Mouse (Mus musculus): ENCODE measurements around the gene Xrn2. TPM values are rescaled to one million over a fixed set of nuclear protein-coding genes. Genes with fewer than 3 reads are reported as not detected.
A peak's percentile ranks its signal among the peaks of the same experiment; 100 is the strongest.

The Xrn2 gene
- polyA plus RNA-seq, 1 experiment from 2014 or later = 62.3 TPM

- TF ChIP-seq EP300 (IDR thresholded peaks at IDR 0.05) = no peak
- no peak for TF ChIP-seq CTCF (IDR thresholded peaks at IDR 0.05)
- H3K9ac ChIP-seq (replicated peaks; ENCODE audit: low read depth) = no peak overlapping the region
- H3K27ac ChIP-seq (ENCODE audit: low read length) = no peak overlapping the region
- ATAC-seq (no peak), DNase-seq (ENCODE audit: low spot score) (no peak)
- H3K27me3 ChIP-seq (replicated peaks; ENCODE audit: insufficient read depth, low read length) = no peaks in the 10 kb centered on the region
- H3K9me3 ChIP-seq (ENCODE audit: low read length) = no peaks in the 10 kb centered on the region
- no peak overlapping the region for H3K4me2 ChIP-seq (replicated peaks; ENCODE audit: low read depth, low read length)
- H3K36me3 ChIP-seq (ENCODE audit: insufficient read depth, low read length) = no peaks in the 10 kb centered on the region
- H3K4me1 ChIP-seq (ENCODE audit: insufficient read depth, low read depth, low read length) = no peaks in the 10 kb centered on the region
- H3K4me3 ChIP-seq (ENCODE audit: low read depth, low read length) = no peak overlapping the region
Measured at GRCm38 (mm10) chr2:146986429-146986828, 26.4 kb upstream of the Xrn2 start.

GRCm38 (mm10) chr2:147007265-147007664 lies 5.5 kb upstream of the Xrn2 start:
- no peak for ATAC-seq
- DNase-seq (ENCODE audit: low spot score) = no peak
- H3K27me3 ChIP-seq (replicated peaks; ENCODE audit: insufficient read depth, low read length) = no peaks in the 10 kb centered on the region
- H3K36me3 ChIP-seq (ENCODE audit: insufficient read depth, low read length) = no peaks in the 10 kb centered on the region
- TF ChIP-seq EP300 (IDR thresholded peaks at IDR 0.05) (no peak), CTCF (IDR thresholded peaks at IDR 0.05) (no peak)
- H3K4me2 ChIP-seq (replicated peaks; ENCODE audit: low read depth, low read length) = no peak overlapping the region
- H3K4me1 ChIP-seq (ENCODE audit: insufficient read depth, low read depth, low read length) = peaks cover 6% of the 10 kb centered on the region; the same call in 1 of the 2 replicates
- no peak overlapping the region for H3K27ac ChIP-seq (ENCODE audit: low read length)
- no peaks in the 10 kb centered on the region for H3K9me3 ChIP-seq (ENCODE audit: low read length)
- WGBS = 80% methylated on average over 2 of the region's 2 CpGs
- H3K4me3 ChIP-seq (ENCODE audit: low read depth, low read length) = no peak overlapping the region
- H3K9ac ChIP-seq (replicated peaks; ENCODE audit: low read depth) = no peak overlapping the region

GRCm38 (mm10) chr2:147009084-147009483 lies 3.7 kb upstream of the Xrn2 start:
- TF ChIP-seq EP300 (IDR thresholded peaks at IDR 0.05) (peak; percentile 79), CTCF (IDR thresholded peaks at IDR 0.05) (no peak)
- Histone ChIP-seq H3K27ac (ENCODE audit: low read length) (no peak overlapping the region), H3K4me2 (replicated peaks; ENCODE audit: low read depth, low read length) (no peak overlapping the region), H3K4me3 (ENCODE audit: low read depth, low read length) (no peak overlapping the region), H3K27me3 (replicated peaks; ENCODE audit: insufficient read depth, low read length) (no peaks in the 10 kb centered on the region), H3K9ac (replicated peaks; ENCODE audit: low read depth) (no peak overlapping the region), H3K4me1 (ENCODE audit: insufficient read depth, low read depth, low read length) (peaks cover 6% of the 10 kb centered on the region; the same call in 1 of the 2 replicates), H3K9me3 (ENCODE audit: low read length) (no peaks in the 10 kb centered on the region), H3K36me3 (ENCODE audit: insufficient read depth, low read length) (no peaks in the 10 kb centered on the region)
- peak; percentile 80 for DNase-seq (ENCODE audit: low spot score)
- ATAC-seq = no peak

DNA sequence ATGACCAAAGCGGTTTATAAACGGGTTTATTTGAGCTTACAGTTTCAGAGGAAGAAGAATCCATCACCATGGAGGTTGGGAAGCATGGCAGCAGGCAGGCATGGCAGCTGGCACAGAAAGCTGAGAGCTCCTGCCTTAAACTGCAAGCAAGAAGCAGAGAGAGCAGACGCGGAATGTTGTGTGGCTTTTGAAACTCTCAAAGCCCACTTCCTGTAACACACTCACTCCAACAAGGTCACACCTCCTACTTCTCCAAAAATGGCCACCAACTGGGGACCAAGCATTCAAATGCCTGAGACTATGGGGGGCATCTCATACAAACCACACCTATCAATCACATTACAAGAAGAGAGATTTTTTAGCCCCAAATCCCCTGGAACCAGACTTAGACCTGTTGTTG lies 2.7 kb upstream of the Xrn2 start:
- H3K9me3 ChIP-seq (ENCODE audit: low read length) = no peaks in the 10 kb centered on the region
- H3K27ac ChIP-seq (ENCODE audit: low read length) = no peak overlapping the region
- H3K9ac ChIP-seq (replicated peaks; ENCODE audit: low read depth) = no peak overlapping the region
- no peaks in the 10 kb centered on the region for H3K27me3 ChIP-seq (replicated peaks; ENCODE audit: insufficient read depth, low read length)
- no peak for ATAC-seq
- peak; percentile 20 for DNase-seq (ENCODE audit: low spot score)
- no peak overlapping the region for H3K4me3 ChIP-seq (ENCODE audit: low read depth, low read length)
- peaks cover 7% of the 10 kb centered on the region; the same call in 1 of the 2 replicates for H3K4me1 ChIP-seq (ENCODE audit: insufficient read depth, low read depth, low read length)
- H3K36me3 ChIP-seq (ENCODE audit: insufficient read depth, low read length) = no peaks in the 10 kb centered on the region
- 80% methylated on average over 4 of the region's 4 CpGs for WGBS
- TF ChIP-seq EP300 (IDR thresholded peaks at IDR 0.05) (no peak), CTCF (IDR thresholded peaks at IDR 0.05) (no peak)
- H3K4me2 ChIP-seq (replicated peaks; ENCODE audit: low read depth, low read length) = no peak overlapping the region

DNA sequence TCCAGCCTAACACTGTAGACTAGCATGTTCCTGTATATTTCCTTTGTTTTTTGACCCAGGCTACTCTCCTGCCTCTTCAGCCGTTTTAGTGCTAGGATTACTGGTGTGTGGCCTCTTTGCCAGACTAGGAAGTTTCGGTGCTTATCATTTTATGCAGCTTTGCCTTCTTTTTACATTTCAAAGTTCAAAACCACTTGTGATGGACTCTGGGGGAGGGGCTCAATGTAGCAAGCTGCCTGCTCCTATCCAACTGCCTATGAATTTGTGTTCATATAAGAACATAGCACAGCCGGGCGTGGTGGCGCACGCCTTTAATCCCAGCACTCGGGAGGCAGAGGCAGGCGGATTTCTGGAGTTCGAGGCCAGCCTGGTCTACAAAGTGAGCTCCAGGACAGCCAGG lies 1.8 kb upstream of the Xrn2 start:
- Histone ChIP-seq H3K4me1 (ENCODE audit: insufficient read depth, low read depth, low read length) (peaks cover 9% of the 10 kb centered on the region; the same call in 1 of the 2 replicates), H3K27ac (ENCODE audit: low read length) (no peak overlapping the region), H3K4me2 (replicated peaks; ENCODE audit: low read depth, low read length) (no peak overlapping the region), H3K9ac (replicated peaks; ENCODE audit: low read depth) (no peak overlapping the region), H3K36me3 (ENCODE audit: insufficient read depth, low read length) (no peaks in the 10 kb centered on the region), H3K4me3 (ENCODE audit: low read depth, low read length) (no peak overlapping the region), H3K9me3 (ENCODE audit: low read length) (no peaks in the 10 kb centered on the region), H3K27me3 (replicated peaks; ENCODE audit: insufficient read depth, low read length) (no peaks in the 10 kb centered on the region)
- DNase-seq (ENCODE audit: low spot score) (no peak), ATAC-seq (no peak)
- TF ChIP-seq EP300 (IDR thresholded peaks at IDR 0.05) (no peak), CTCF (IDR thresholded peaks at IDR 0.05) (no peak)
- WGBS = 95% methylated on average over 9 of the region's 9 CpGs

GRCm38 (mm10) chr2:147011474-147012140 lies 1.2 kb upstream of the Xrn2 start:
- Histone ChIP-seq H3K9ac (replicated peaks; ENCODE audit: low read depth) (no peak overlapping the region), H3K4me1 (ENCODE audit: insufficient read depth, low read depth, low read length) (peaks cover 9% of the 10 kb centered on the region; the same call in 1 of the 2 replicates), H3K4me2 (replicated peaks; ENCODE audit: low read depth, low read length) (peak overlapping the region; percentile 74), H3K9me3 (ENCODE audit: low read length) (no peaks in the 10 kb centered on the region), H3K27ac (ENCODE audit: low read length) (peak overlapping the region; percentile 95), H3K36me3 (ENCODE audit: insufficient read depth, low read length) (no peaks in the 10 kb centered on the region), H3K4me3 (ENCODE audit: low read depth, low read length) (peak overlapping the region; percentile 91), H3K27me3 (replicated peaks; ENCODE audit: insufficient read depth, low read length) (no peaks in the 10 kb centered on the region)
- ATAC-seq (no peak), DNase-seq (ENCODE audit: low spot score) (peak; percentile 28)
- WGBS = 40% methylated on average over 3 of the region's 3 CpGs
- TF ChIP-seq EP300 (IDR thresholded peaks at IDR 0.05) (no peak), CTCF (IDR thresholded peaks at IDR 0.05) (no peak)

All from lung, postnatal 0 days (tissue).